Mouse (Mus musculus): Measurements from ENCODE around the gene Ptgs2. TPM values are rescaled to one million over a fixed set of nuclear protein-coding genes. Genes with fewer than 3 reads are reported as not detected.

Ptgs2 gene
- total RNA-seq, 2 experiments from 2014 or later: 5.9 to 7.4 TPM

- peak; percentile 77 for ATAC-seq (ENCODE audit: poor library complexity, severe bottlenecking)
These were observed 45.2 kb downstream of the Ptgs2 start for GRCm38 (mm10) chr1:150145049-150145448.

GRCm38 (mm10) chr1:150147272-150147671 lies 47.4 kb downstream of the Ptgs2 start:
- ATAC-seq (ENCODE audit: poor library complexity, severe bottlenecking): no peak

GRCm38 (mm10) chr1:150151411-150151810 lies 51.6 kb downstream of the Ptgs2 start:
- peak; percentile 13; the same call in 1 of the 2 replicates for ATAC-seq (ENCODE audit: poor library complexity, severe bottlenecking)

Other genes with a start within 250 kb of the Ptgs2 start
- gene Pla2g4a, start 138.7 kb upstream of the Ptgs2 start, total RNA-seq (2015): 31.8 and 32.3 TPM in 2 replicates
- gene Pla2g4a, start 138.7 kb upstream of the Ptgs2 start, total RNA-seq (2017): 69.2 and 86.6 TPM in 2 replicates
- not detected in 2 replicates for gene Pdc, start 219.4 kb downstream of the Ptgs2 start, total RNA-seq (2015)
- gene Pdc, start 219.4 kb downstream of the Ptgs2 start, total RNA-seq (2017): not detected in 2 replicates